Mouse (Mus musculus) liver, adult 2 months (tissue): ENCODE measurements around the gene Gm6763.
"Not testable (repeated sequence)": the region's sequence is repeated elsewhere in the genome, so short reads cannot be mapped to it uniquely, and the experiment has no call there.

ENCODE experiments used
- CTCF ChIP-seq: fragments of 200-500 bp; IDR thresholded peaks from 2 replicates; pipeline ENCODE4 v1.5.1; 2011; ENCODE audit warnings: low read depth, low read length, control low read depth
- POLR2A ChIP-seq: fragments of 200-500 bp; IDR thresholded peaks from 2 replicates; pipeline ENCODE4 v1.6.1; 2011; ENCODE audit warnings: low read length, control low read depth; ENCODE audit not compliant: insufficient read depth; ENCODE audit errors: extremely low read depth

GRCm38 (mm10) chr10:104142687-104143086, 8.6 kb upstream of the Gm6763 start, which contains the start of gene Gm21293:
- TF ChIP-seq CTCF, POLR2A: not testable (repeated sequence)
